Mouse (Mus musculus) forebrain, embryonic 11.5 days (tissue): ENCODE results near the gene Lrrc51. TPM values are rescaled to one million over a fixed set of nuclear protein-coding genes. Genes with fewer than 3 reads are reported as not detected.
A peak's percentile ranks its signal among the peaks of the same experiment; 100 is the strongest.

Experiments used
- ATAC-seq: fragments of 200-750 bp; cut with Nextera tagmentation; replicated peaks from 2 replicates; pipeline ENCODE4 v1.8.0; 2017; ENCODE audit warnings: moderate TSS enrichment; ENCODE audit not compliant: low FRiP score
- DNase-seq: peaks from one replicate; pipeline ENCODE4 v3.0.0-alpha.2; 2017; ENCODE audit warnings: low spot score
- H3K27ac ChIP-seq: fragments of 300-500 bp; sonication (generic); 2 replicates; pipeline ENCODE4 v1.5.1; 2014; ENCODE audit warnings: low read depth, low read length
- H3K27me3 ChIP-seq: fragments of 300-500 bp; sonication (generic); 2 replicates; pipeline ENCODE4 v1.6.1; 2014; ENCODE audit warnings: mild to moderate bottlenecking, low read length, mixed read lengths; ENCODE audit not compliant: control insufficient read depth, insufficient read depth
- H3K36me3 ChIP-seq: fragments of 300-500 bp; sonication (generic); 2 replicates; pipeline ENCODE4 v1.6.1; 2014; ENCODE audit warnings: mild to moderate bottlenecking, low read length, moderate library complexity, mixed read lengths; ENCODE audit not compliant: control insufficient read depth, insufficient read depth
- H3K4me1 ChIP-seq: fragments of 300-500 bp; sonication (generic); replicated peaks from 2 replicates; pipeline ENCODE4 v1.6.1; 2014; ENCODE audit warnings: low read length, mixed read lengths; ENCODE audit not compliant: control insufficient read depth, insufficient read depth
- H3K4me2 ChIP-seq: fragments of 300-500 bp; sonication (generic); 2 replicates; pipeline ENCODE4 v1.6.1; 2014; ENCODE audit warnings: low read depth, mild to moderate bottlenecking, low read length, moderate library complexity, mixed read lengths; ENCODE audit not compliant: severe bottlenecking
- H3K4me3 ChIP-seq: fragments of 300-500 bp; sonication (generic); 2 replicates; pipeline ENCODE4 v1.5.1; 2014; ENCODE audit warnings: low read depth, low read length
- H3K9ac ChIP-seq: fragments of 300-500 bp; sonication (generic); 2 replicates; pipeline ENCODE4 v1.6.1; 2014; ENCODE audit warnings: low read length
- H3K9me3 ChIP-seq: fragments of 300-500 bp; sonication (generic); 2 replicates; pipeline ENCODE4 v1.6.1; 2016; ENCODE audit warnings: low read length, mixed read lengths; ENCODE audit not compliant: control insufficient read depth
- WGBS: fragments of 180-500 bp; shearing (Covaris S2); extraction: QIAGEN DNeasy Blood & Tissue Kit; methylation state at CpG from one replicate; pipeline ENCODE4 v1.1.7; 2014; 5-methylcytosine and 5-hydroxymethylcytosine counted together
- polyA plus RNA-seq: library from polyadenylated mRNA; unstranded; fragments of >200 nt; fragmentation: Nextera tagmentation; extraction: Ambion mirVana; gene quantifications from 2 replicates; pipeline ENCODE4 v1.2.1, GENCODE M21; 2014

Lrrc51 gene
- polyA plus RNA-seq = 8.3 and 8.6 TPM in 2 replicates

GRCm38 (mm10) chr7:101933751-101934240 is at the start of gene Lrrc51, which contains the start of gene Numa1:
TSS of gene Lrrc51 (minus strand) at chr7:101933895.
TSS of gene Numa1 (plus strand) at chr7:101934111.
- WGBS = under 1% methylated on average over 40 of the region's 40 CpGs
- H3K9me3 ChIP-seq = no peaks in the 10 kb centered on the region
- no peaks in the 10 kb centered on the region for H3K27me3 ChIP-seq
- ATAC-seq = peak; percentile 99
- peak within 1 kb of the TSS; percentile 46; the same call in 1 of the 2 replicates for H3K27ac ChIP-seq
- H3K4me2 ChIP-seq = peak within 1 kb of the TSS; percentile 67
- no peaks in the 10 kb centered on the region for H3K36me3 ChIP-seq
- no peaks in the 10 kb centered on the region; the same call in 1 of the 2 replicates for H3K4me1 ChIP-seq
- peak within 1 kb of the TSS; percentile 69 for H3K4me3 ChIP-seq
- peak within 1 kb of the TSS; percentile 75 for H3K9ac ChIP-seq
- peak; percentile 96 for DNase-seq

GRCm38 (mm10) chr7:101982735-101983134 is 49.0 kb upstream of the Lrrc51 start:
- ATAC-seq = no peak
- WGBS = 87% methylated on average over 1 of the region's 1 CpGs

DNA sequence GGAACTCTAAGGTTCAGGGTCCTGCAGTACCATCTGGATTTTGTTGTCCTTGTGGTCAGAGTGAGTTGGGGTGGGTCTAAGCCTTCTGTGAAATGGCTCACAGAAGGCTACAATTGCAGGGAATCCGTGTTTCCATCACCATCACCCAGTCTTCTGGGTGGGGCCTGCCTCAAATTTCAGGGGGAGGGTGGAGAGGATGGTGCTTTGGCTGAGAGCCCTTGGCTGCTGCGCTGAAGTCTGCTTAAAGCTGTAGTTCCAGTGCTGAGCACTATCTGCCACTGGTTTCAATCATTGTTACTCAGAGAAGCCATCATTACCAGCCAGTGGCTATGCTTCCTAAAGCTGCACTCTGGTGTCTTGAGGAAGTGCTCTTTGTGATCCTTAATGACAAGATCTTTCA is 40.8 kb upstream of the Lrrc51 start:
- DNase-seq = no peak
- H3K27ac ChIP-seq = no peak overlapping the region
- H3K36me3 ChIP-seq = no peaks in the 10 kb centered on the region

More at GRCm38 (mm10) chr7:101982735-101983134, 49.0 kb upstream of the Lrrc51 start:
- Histone ChIP-seq H3K27ac (no peak overlapping the region), H3K9ac (no peak overlapping the region), H3K36me3 (no peaks in the 10 kb centered on the region; the same call in 1 of the 2 replicates), H3K4me2 (no peak overlapping the region), H3K4me1 (no peaks in the 10 kb centered on the region), H3K9me3 (no peaks in the 10 kb centered on the region), H3K4me3 (no peak overlapping the region), H3K27me3 (no peaks in the 10 kb centered on the region)
- no peak for DNase-seq

DNA sequence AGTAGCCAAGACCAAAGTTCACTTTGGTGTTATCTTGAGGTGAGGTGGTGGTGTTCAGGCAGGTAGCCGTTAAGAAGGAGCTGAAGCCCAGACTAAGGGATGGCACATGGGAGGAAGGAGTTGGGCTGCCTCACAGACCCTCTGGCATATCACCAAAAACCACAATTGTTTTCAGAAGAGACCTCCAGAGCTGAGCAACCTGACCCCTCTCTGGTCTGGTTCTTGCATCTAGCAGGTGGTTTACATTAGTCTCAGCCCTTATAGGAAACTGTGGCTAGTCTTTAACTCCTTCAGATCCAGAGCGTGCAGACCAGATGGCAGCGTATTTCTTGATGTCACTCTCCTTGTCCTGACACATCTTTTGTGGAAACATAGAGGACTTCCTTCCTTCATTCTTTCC is 40.0 kb upstream of the Lrrc51 start:
- 83% methylated on average over 3 of the region's 3 CpGs for WGBS
- Histone ChIP-seq H3K4me2 (no peak overlapping the region), H3K9ac (no peak overlapping the region), H3K9me3 (no peaks in the 10 kb centered on the region), H3K27ac (no peak overlapping the region), H3K4me1 (peaks cover 12% of the 10 kb centered on the region), H3K4me3 (no peak overlapping the region), H3K36me3 (no peaks in the 10 kb centered on the region), H3K27me3 (no peaks in the 10 kb centered on the region)
- ATAC-seq (no peak), DNase-seq (no peak)

More for the DNA sequence above, 40.8 kb upstream of the Lrrc51 start:
- 84% methylated on average over 2 of the region's 2 CpGs for WGBS
- H3K4me1 ChIP-seq = peaks cover 8% of the 10 kb centered on the region; the same call in 1 of the 2 replicates
- H3K27me3 ChIP-seq = no peaks in the 10 kb centered on the region
- no peaks in the 10 kb centered on the region for H3K9me3 ChIP-seq
- no peak for ATAC-seq
- H3K4me3 ChIP-seq = no peak overlapping the region
- H3K4me2 ChIP-seq = no peak overlapping the region
- no peak overlapping the region for H3K9ac ChIP-seq

DNA sequence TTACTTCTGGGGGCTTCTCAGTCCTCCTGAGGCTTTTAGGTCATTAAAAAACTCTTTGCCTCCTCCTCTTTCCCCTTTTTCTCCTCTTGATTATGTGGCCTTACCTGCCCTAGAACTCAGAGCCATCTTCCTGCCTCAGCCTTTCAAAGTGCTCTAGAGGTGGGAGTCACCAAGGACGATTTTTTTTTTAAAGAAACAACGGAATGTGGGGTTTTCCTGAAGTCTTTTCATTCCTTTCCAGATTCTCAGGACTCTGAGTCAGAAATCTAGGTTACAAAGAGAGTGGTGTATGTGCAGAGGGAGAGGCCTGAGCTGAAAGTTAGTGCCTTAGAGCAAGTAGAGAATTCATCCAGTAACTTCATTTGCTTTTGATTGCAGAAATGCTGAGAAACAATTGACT is 38.0 kb upstream of the Lrrc51 start:
- Histone ChIP-seq H3K4me3 (peak overlapping the region; percentile 60), H3K27ac (peak overlapping the region; percentile 100), H3K27me3 (no peaks in the 10 kb centered on the region), H3K36me3 (no peaks in the 10 kb centered on the region), H3K9ac (peak overlapping the region; percentile 92), H3K4me1 (peaks cover 14% of the 10 kb centered on the region), H3K9me3 (no peaks in the 10 kb centered on the region), H3K4me2 (peak overlapping the region; percentile 80)
- ATAC-seq = no peak
- WGBS = 44% methylated on average over 2 of the region's 2 CpGs
- DNase-seq = no peak

DNA sequence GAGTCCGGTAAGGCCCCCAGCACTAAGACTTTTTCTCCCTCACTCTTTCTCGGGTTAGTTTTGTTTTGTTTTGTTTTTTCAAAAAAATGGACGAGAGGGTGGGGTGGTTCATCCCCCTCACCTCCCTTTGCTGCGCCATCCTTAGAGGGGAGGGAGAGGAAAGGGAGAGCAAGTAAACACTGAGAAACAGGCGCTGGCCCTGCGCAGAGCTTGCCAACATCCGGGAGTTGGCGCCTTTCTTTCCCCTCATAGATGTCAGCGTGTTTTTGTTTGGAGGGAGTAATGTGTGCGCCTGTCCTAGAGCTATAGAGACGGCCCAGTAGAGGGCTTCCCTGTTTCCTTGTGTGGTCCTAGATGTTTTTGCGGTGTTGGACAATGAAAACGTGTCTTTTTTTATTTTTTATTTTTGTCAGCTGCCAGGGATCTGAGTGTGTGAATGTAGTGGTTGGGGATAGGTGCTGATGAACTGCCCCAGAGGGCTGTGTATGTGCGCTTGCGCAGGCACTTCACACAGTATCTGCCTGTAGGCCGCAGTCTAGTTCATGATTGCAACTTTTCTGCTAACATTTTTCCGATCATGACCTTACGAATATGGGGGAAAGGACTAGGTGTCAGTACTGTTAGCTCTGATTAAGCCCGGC is 37.2 kb upstream of the Lrrc51 start:
- H3K27me3 ChIP-seq = no peaks in the 10 kb centered on the region
- H3K4me2 ChIP-seq = peak overlapping the region; percentile 80
- ATAC-seq (peak; percentile 78), DNase-seq (peak; percentile 87)
- H3K36me3 ChIP-seq = no peaks in the 10 kb centered on the region
- peak overlapping the region; percentile 92 for H3K9ac ChIP-seq
- no peaks in the 10 kb centered on the region for H3K9me3 ChIP-seq
- peak overlapping the region; percentile 100 for H3K27ac ChIP-seq
- H3K4me1 ChIP-seq = peaks cover 14% of the 10 kb centered on the region
- H3K4me3 ChIP-seq = peak overlapping the region; percentile 60
- WGBS = 3% methylated on average over 19 of the region's 19 CpGs

DNA sequence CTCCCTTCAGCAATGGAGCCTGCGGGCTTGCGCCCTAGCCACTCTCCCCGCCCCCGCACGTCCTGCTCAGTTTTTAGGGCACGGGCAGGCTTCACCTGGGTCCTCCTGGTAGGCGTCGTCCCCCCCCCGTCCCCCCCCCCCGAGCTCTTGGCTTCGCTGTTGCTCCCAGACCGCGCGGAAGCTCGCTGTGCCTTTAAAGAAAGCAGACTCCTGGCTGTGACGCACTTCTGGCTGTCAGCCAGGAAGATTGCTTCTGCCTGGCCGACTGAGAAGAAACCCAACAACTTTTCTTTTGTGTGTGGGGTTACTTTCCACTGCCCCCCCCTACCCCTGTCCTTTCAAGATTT is 36.7 kb upstream of the Lrrc51 start:
- under 1% methylated on average over 16 of the region's 17 CpGs for WGBS
- no peaks in the 10 kb centered on the region for H3K27me3 ChIP-seq
- no peaks in the 10 kb centered on the region for H3K9me3 ChIP-seq
- H3K4me1 ChIP-seq = peaks cover 14% of the 10 kb centered on the region
- peak overlapping the region; percentile 100 for H3K27ac ChIP-seq
- no peaks in the 10 kb centered on the region for H3K36me3 ChIP-seq
- peak overlapping the region; percentile 60 for H3K4me3 ChIP-seq
- peak overlapping the region; percentile 80 for H3K4me2 ChIP-seq
- DNase-seq = peak; percentile 96
- ATAC-seq = peak; percentile 76
- H3K9ac ChIP-seq = peak overlapping the region; percentile 92

DNA sequence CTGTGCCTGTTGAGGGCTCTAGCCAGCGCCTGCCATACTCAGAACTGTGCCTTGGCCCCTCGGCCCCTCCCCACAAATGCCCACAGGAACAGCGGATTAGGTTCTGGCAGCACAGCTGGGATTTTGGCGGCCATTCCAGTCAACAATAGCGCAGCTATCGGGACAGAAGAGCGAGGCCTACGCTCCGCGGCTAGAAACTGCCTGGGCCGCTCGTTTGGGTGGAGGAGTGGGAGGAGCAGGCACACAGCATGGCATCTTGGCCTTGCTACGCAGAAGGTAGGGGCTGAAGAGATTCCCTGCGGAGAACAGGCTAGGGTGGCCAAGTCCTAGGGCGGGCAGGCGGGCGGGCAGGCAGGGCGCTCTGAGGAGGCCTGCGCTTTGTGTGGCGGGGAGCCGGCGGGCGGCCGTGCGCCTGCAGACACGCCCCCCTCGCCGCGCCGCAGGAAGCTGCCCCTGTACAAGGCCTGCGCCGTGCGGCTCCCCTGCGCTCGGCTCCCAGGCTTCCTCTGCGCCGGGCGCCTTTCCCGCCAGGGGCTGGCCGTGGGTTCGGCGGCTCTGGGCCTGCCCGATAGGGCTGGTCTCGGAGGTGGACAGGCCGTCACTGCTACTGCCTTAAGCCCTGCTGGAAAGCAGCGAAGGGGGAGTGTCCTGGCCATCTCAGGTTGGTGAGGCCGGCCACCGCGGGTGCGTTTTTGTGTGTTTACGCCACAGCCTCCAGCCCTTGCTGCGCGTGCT is 36.2 kb upstream of the Lrrc51 start:
- H3K9ac ChIP-seq = peak overlapping the region; percentile 92
- WGBS = under 1% methylated on average over 53 of the region's 53 CpGs
- H3K4me1 ChIP-seq = peaks cover 14% of the 10 kb centered on the region
- H3K36me3 ChIP-seq = no peaks in the 10 kb centered on the region
- peak; percentile 87 for ATAC-seq
- DNase-seq = peak; percentile 91
- H3K27me3 ChIP-seq = no peaks in the 10 kb centered on the region
- peak overlapping the region; percentile 60 for H3K4me3 ChIP-seq
- H3K4me2 ChIP-seq = peak overlapping the region; percentile 80
- peak overlapping the region; percentile 100 for H3K27ac ChIP-seq
- no peaks in the 10 kb centered on the region for H3K9me3 ChIP-seq
